Mouse (Mus musculus) kidney, embryonic 15.5 days (tissue): ENCODE measurements around the gene Ehd3. TPM values are rescaled to one million over a fixed set of nuclear protein-coding genes. Genes with fewer than 3 reads are reported as not detected.

Experiments
- ATAC-seq: fragments of 200-750 bp; cut with Nextera tagmentation; replicated peaks from 2 replicates; pipeline ENCODE4 v1.8.0; 2017; ENCODE audit warnings: moderate TSS enrichment; ENCODE audit not compliant: low FRiP score
- H3K27ac ChIP-seq: fragments of 300-500 bp; sonication (generic); 2 replicates; pipeline ENCODE4 v1.5.1; 2015; ENCODE audit warnings: mild to moderate bottlenecking, inconsistent platforms
- H3K27me3 ChIP-seq: fragments of 300-500 bp; sonication (generic); 2 replicates; pipeline ENCODE4 v1.6.1; 2015; ENCODE audit warnings: inconsistent platforms
- H3K36me3 ChIP-seq: fragments of 300-500 bp; sonication (generic); 2 replicates; pipeline ENCODE4 v1.6.1; 2015; ENCODE audit warnings: inconsistent platforms
- H3K4me1 ChIP-seq: fragments of 300-500 bp; sonication (generic); 2 replicates; pipeline ENCODE4 v1.6.1; 2015; ENCODE audit warnings: inconsistent platforms
- H3K4me2 ChIP-seq: fragments of 300-500 bp; sonication (generic); 2 replicates; pipeline ENCODE4 v1.6.1; 2015; ENCODE audit warnings: moderate library complexity, mild to moderate bottlenecking, inconsistent platforms
- H3K4me3 ChIP-seq: fragments of 300-500 bp; sonication (generic); replicated peaks from 2 replicates; pipeline ENCODE4 v1.5.1; 2015; ENCODE audit warnings: mild to moderate bottlenecking, inconsistent platforms
- H3K9ac ChIP-seq: fragments of 300-500 bp; sonication (generic); 2 replicates; pipeline ENCODE4 v1.6.1; 2015; ENCODE audit warnings: mild to moderate bottlenecking, inconsistent platforms
- H3K9me3 ChIP-seq: fragments of 300-500 bp; sonication (generic); replicated peaks from 2 replicates; pipeline ENCODE4 v1.6.1; 2016; ENCODE audit warnings: inconsistent platforms
- WGBS: fragments of 180-500 bp; shearing (Covaris S2); methylation state at CpG from one replicate; pipeline ENCODE4 v1.1.7; 2015; ENCODE audit warnings: mixed read lengths; 5-methylcytosine and 5-hydroxymethylcytosine counted together
- polyA plus RNA-seq: library from polyadenylated mRNA; unstranded; fragments of >200 nt; fragmentation: Nextera tagmentation; extraction: Ambion mirVana; gene quantifications from 2 replicates; pipeline ENCODE4 v1.2.1, GENCODE M21; 2015

Gene Ehd3
- polyA plus RNA-seq, 1 experiment from 2014 or later, result 21.3 TPM

DNA sequence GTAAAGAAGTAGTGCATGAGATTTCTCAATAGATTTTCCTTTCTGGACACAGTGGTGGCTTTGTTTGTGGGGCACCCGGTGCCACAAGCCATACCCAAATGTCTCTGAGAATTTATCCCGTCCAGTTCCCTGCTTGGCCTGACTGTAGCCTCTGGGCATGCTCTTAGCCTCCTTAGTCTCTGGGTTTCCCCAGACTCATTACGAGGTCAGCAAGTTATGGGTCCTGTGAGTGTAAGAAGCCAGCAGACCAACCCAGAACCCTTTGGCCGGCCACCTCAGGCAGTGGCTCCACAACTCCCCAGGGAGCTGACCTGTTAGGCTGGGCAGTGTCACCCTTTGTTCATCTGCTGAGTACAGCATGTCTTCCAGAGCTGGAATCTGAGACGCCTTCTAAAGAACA lies 7.6 kb downstream of the Ehd3 start:
- Histone ChIP-seq H3K9ac (no peak overlapping the region), H3K36me3 (no peaks in the 10 kb centered on the region), H3K27ac (no peak overlapping the region), H3K4me3 (no peak overlapping the region), H3K27me3 (no peaks in the 10 kb centered on the region), H3K9me3 (no peaks in the 10 kb centered on the region), H3K4me2 (no peak overlapping the region), H3K4me1 (peaks cover 10% of the 10 kb centered on the region; the same call in 1 of the 2 replicates)
- 66% methylated on average over 5 of the region's 5 CpGs for WGBS
- ATAC-seq, result no peak

DNA sequence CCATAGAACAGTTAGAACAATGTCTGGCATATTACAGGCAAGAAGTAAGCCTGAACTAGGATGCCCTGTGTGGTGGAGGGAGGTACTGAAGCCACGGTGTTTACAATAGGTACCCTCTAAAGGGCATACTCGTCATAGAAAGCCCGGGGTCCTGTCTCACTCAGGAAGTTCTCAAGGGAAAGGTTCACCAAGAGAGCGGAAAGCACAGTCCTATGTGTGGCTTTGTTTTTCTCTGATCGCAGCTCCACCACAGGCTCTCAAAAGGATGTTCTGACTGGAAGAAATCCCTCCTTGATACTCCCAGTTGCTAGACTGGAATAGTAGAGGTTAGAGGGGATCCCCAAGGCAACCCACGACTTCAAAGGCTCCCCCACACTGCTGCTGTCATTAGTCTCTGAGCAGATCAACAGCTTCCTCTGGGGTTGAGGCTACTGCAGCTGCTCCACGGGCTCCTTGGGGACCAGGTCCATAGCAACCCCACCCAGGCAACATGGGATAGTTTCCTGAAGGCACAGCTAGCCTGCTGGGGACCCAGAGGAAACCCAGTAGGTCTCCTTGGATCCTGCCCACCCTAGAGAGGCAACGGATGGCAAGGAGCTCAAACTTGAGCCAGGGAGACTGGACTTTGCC lies 9.2 kb downstream of the Ehd3 start:
- WGBS, result 71% methylated on average over 8 of the region's 8 CpGs
- Histone ChIP-seq H3K4me1 (peaks cover 10% of the 10 kb centered on the region; the same call in 1 of the 2 replicates), H3K9me3 (no peaks in the 10 kb centered on the region), H3K4me2 (no peak overlapping the region), H3K27ac (no peak overlapping the region), H3K36me3 (no peaks in the 10 kb centered on the region), H3K4me3 (no peak overlapping the region), H3K27me3 (no peaks in the 10 kb centered on the region), H3K9ac (no peak overlapping the region)
- ATAC-seq, result no peak

DNA sequence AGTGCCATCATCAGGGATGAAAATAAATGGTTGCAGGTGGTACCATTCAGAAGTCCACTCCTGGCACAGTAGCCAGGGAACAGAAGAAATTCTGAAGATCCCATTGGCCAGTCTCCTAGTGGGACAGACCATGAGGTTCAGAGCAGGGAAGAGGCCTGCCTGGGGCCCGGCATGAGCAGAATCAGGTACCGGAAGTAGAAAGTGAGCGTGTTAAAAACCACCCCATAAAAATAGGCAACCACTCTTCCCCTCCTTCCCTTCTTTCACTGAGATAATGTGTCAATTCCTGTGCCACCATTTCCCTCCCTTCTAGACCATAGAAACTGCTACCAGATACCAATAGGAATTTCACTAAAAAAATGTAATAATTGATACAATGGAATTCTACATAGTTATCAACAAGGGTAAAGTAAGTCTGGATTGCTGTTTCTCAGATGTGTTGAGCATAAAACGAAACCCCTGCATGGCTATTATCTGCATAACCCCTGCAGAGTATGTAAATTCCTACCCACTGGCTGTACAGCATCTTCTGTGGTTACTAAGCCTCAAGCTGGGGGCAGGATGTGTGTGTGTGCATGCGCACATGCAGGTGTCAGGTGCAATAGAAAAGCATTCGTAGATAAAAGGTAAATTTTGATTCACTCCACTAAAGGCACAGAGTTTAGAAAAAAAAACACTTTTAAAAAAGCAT lies 10.7 kb downstream of the Ehd3 start:
- no peak for ATAC-seq
- Histone ChIP-seq H3K36me3 (no peaks in the 10 kb centered on the region), H3K9me3 (no peaks in the 10 kb centered on the region), H3K4me2 (no peak overlapping the region), H3K27ac (no peak overlapping the region), H3K4me3 (no peak overlapping the region), H3K9ac (no peak overlapping the region), H3K4me1 (no peaks in the 10 kb centered on the region), H3K27me3 (no peaks in the 10 kb centered on the region)
- WGBS, result 90% methylated on average over 6 of the region's 6 CpGs

DNA sequence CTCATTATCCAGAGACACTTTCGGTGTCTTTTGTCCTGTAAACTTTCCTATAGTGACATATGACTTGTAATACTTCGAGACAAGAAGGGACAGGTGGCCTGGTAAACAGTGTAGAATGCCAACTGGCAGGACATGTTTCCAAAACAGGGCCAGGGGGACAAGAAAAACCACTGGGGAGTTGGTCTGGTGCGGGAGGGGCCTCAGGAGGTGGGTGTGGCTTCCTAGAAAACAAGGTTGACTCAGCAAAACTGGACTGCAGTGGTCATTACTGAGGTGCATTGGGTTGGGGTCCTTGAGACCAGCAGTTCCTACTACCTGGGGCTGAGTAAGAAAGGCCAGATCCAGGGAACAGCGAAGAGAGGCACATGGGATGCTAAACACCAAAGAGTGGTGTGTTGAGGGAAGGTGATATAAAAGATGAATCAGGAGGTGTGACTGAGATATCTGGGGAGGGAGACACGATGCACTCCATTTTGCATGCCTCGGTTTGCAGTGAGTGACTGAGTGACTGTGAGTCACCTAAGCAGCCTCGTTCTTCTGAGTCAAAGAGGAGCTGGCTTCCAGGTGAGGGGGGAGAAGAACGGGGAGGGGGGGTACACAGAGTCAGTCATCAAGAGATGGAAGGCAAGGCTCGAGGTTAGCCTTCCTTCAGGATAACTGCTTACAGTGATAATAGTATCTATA lies 13.9 kb downstream of the Ehd3 start:
- 87% methylated on average over 9 of the region's 9 CpGs for WGBS
- Histone ChIP-seq H3K4me1 (peaks cover 11% of the 10 kb centered on the region; the same call in 1 of the 2 replicates), H3K27me3 (no peaks in the 10 kb centered on the region), H3K9ac (no peak overlapping the region), H3K27ac (no peak overlapping the region), H3K4me3 (no peak overlapping the region), H3K36me3 (no peaks in the 10 kb centered on the region), H3K9me3 (no peaks in the 10 kb centered on the region), H3K4me2 (no peak overlapping the region)
- ATAC-seq, result no peak

DNA sequence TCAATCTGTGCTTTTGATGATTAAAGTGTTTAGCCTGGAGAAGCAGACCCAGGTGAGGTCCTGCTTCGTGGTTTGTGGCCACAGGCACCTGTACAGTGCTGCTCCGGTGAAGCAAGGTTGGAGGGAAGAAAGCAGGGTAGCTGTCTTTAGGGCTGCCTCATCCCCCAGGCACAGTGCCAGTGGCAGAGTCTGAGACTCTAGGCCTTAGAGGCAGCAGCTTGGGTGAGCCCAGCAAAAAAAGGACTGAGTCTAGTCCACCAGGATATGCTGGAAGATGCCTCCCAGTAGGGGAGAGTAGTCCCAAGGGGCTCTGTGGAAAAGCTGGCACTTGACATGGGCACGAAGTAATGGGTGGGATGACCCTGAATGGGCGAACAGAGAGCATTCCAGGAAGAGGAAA lies 15.0 kb downstream of the Ehd3 start:
- peaks cover 15% of the 10 kb centered on the region; the same call in 1 of the 2 replicates for H3K4me1 ChIP-seq
- H3K9me3 ChIP-seq, result no peaks in the 10 kb centered on the region
- H3K4me2 ChIP-seq, result no peak overlapping the region
- H3K27ac ChIP-seq, result no peak overlapping the region
- no peak overlapping the region for H3K9ac ChIP-seq
- H3K36me3 ChIP-seq, result no peaks in the 10 kb centered on the region
- no peaks in the 10 kb centered on the region for H3K27me3 ChIP-seq
- 78% methylated on average over 4 of the region's 4 CpGs for WGBS
- H3K4me3 ChIP-seq, result no peak overlapping the region
- ATAC-seq, result no peak

DNA sequence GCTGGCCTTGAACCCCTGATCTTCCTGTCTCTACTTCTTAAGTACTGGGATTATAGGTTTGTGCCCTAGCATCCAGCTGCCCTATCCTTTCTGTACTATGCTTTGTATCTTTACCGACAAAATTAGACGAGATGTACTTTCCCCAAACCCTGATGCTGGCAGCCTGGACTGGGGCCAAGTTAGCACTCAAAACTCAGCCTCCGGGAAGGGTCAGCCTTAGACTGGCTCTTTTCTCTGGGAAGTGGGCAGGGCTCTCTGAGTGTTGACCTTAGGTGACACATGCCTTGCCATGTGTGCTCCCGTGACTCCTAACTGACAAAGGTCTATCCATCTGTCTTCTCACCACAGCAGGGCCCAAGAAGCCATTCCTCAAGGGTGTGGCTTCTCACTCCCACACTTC lies 16.8 kb downstream of the Ehd3 start:
- WGBS, result 64% methylated on average over 4 of the region's 4 CpGs
- Histone ChIP-seq H3K4me2 (no peak overlapping the region), H3K9me3 (no peaks in the 10 kb centered on the region), H3K36me3 (no peaks in the 10 kb centered on the region), H3K4me1 (peaks cover 15% of the 10 kb centered on the region; the same call in 1 of the 2 replicates), H3K27ac (no peak overlapping the region), H3K27me3 (no peaks in the 10 kb centered on the region), H3K9ac (no peak overlapping the region), H3K4me3 (no peak overlapping the region)
- ATAC-seq, result no peak

DNA sequence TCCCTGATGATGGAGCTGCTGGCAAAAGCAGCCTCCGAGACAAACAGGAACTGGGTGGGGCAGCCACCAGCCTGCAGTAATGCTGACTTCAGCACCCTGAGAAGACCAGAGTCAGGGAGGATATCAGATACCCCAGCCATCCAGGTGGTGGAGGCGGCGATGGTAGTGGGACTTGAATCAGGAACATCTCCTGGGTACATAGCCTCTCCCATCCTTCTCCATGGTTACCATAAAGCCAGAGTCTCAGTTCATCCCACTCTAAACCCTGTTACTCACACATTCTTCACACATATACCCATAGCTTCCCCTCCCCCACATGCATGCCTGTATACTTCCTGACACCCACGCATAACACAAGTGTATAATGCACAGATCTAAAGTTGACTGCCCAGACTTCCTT lies 18.3 kb downstream of the Ehd3 start:
- ATAC-seq, result no peak

DNA sequence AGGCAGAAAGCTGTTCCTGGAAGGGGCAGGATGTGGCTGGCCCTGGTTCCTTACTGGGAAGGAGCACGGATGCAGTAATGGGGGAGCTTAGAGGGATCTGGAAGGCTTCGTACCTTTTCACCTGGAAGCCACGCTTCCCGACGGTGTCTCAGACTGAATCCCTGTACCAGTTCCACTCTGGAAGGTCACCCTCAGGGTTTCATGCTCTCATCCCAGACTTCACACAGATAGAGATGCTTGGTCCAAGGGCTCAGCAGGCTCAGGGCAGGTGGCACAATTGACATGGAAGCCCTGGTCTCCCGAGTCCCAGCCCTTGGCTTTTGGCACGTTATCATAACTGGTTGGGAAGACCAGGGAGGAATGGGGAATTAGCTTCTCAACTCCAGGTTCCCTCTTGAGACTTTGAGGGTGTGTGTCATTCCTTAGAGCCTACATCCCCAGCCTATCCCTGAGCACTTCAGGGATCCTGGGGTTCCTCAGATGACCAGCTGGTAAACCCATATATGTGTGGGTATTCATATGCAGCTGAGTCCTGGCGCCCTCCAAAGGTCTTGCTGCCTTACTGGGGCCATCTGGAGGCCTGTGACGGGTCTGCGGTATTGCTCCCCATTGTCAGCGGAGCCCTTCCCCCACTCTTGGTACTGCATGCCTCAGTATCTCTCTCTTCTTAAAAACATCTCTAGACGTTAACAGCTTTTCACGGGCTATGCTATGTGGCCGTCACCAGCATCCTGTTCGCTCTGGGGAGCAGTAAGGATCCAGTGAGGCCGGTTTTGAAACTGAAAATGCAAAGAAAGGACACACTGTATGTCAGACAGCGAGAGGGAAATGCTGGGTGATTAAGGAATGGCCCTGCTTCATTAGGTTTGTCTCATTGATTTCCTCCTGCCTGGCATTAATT lies 19.4 kb downstream of the Ehd3 start:
- no peaks in the 10 kb centered on the region for H3K27me3 ChIP-seq
- no peak for ATAC-seq
- peaks cover 15% of the 10 kb centered on the region; the same call in 1 of the 2 replicates for H3K4me1 ChIP-seq
- no peak overlapping the region for H3K4me3 ChIP-seq
- H3K36me3 ChIP-seq, result peaks cover 8% of the 10 kb centered on the region
- 76% methylated on average over 17 of the region's 17 CpGs for whole genome bisulfite sequencing
- H3K9ac ChIP-seq, result no peak overlapping the region
- H3K27ac ChIP-seq, result no peak overlapping the region
- no peaks in the 10 kb centered on the region for H3K9me3 ChIP-seq
- H3K4me2 ChIP-seq, result no peak overlapping the region

More for the DNA sequence above, 18.3 kb downstream of the Ehd3 start:
- H3K27me3 ChIP-seq, result no peaks in the 10 kb centered on the region
- no peaks in the 10 kb centered on the region for H3K9me3 ChIP-seq
- no peak overlapping the region for H3K9ac ChIP-seq
- peaks cover 2% of the 10 kb centered on the region; the same call in 1 of the 2 replicates for H3K36me3 ChIP-seq
- H3K27ac ChIP-seq, result no peak overlapping the region
- peaks cover 15% of the 10 kb centered on the region; the same call in 1 of the 2 replicates for H3K4me1 ChIP-seq
- no peak overlapping the region for H3K4me2 ChIP-seq
- H3K4me3 ChIP-seq, result no peak overlapping the region
- WGBS, result 71% methylated on average over 4 of the region's 4 CpGs

DNA sequence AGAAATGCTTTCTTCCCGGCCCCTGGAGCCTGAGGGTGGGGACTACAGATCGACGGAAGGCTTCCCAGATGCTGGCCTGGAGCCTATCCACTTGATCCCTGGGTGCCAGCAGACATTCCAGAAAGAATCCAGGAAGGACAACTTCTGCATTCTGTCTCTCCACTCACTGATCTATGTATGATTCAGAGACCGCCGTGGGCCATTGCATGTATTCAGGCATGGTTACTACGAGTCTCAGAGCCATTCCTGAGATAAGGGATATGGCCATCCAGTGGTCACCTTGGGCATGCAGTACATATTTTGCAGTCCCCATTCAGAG lies 20.0 kb downstream of the Ehd3 start:
- peaks cover 8% of the 10 kb centered on the region for H3K36me3 ChIP-seq
- no peak for ATAC-seq

DNA sequence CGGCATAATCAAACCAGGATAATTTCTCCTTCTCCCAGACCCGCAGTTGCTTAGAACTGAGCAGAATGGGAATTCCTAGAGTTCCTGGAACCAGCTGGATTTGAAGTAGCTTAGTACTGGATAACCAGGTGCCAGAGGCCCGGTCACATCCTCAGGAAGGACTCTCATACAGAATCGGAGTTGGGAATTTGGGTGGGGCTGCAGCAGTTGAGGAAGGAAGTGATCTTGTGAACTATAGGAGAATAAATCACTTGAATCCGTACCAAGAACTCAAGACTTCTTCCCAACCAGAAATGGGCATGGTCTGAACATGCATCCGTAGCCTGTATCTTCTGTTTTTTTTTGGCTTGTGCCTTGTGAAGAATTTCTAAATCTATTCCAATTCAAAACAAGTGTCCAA lies 22.2 kb downstream of the Ehd3 start:
- Histone ChIP-seq H3K27me3 (no peaks in the 10 kb centered on the region), H3K4me3 (no peak overlapping the region), H3K9ac (no peak overlapping the region), H3K4me1 (peaks cover 15% of the 10 kb centered on the region; the same call in 1 of the 2 replicates), H3K9me3 (no peaks in the 10 kb centered on the region), H3K27ac (no peak overlapping the region), H3K4me2 (no peak overlapping the region), H3K36me3 (peaks cover 13% of the 10 kb centered on the region)
- 78% methylated on average over 6 of the region's 6 CpGs for WGBS
- no peak for ATAC-seq

More for the DNA sequence above, 20.0 kb downstream of the Ehd3 start:
- no peak overlapping the region for H3K9ac ChIP-seq
- no peak overlapping the region for H3K4me3 ChIP-seq
- no peaks in the 10 kb centered on the region for H3K9me3 ChIP-seq
- H3K27ac ChIP-seq, result no peak overlapping the region
- no peak overlapping the region for H3K4me2 ChIP-seq
- peaks cover 15% of the 10 kb centered on the region; the same call in 1 of the 2 replicates for H3K4me1 ChIP-seq
- WGBS, result 74% methylated on average over 6 of the region's 6 CpGs
- H3K27me3 ChIP-seq, result no peaks in the 10 kb centered on the region

DNA sequence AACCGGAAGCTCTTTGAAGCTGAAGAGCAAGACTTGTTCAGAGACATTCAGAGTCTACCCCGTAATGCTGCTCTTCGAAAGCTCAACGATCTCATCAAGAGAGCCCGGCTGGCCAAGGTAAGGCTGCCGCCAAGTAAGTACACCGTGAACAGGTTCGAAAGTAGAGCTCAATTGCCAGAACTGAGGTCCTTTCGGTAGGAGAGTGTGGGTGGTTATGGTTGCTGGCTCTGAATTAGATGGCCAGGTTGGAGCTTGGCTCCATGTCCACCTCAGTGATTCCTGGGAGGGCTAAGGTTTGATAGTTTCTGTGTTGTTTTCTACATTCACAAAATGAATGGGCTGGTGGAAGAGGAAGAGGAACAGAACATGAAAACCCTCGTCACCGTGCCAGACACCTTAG lies 23.5 kb downstream of the Ehd3 start:
- Histone ChIP-seq H3K9me3 (no peaks in the 10 kb centered on the region), H3K27me3 (no peaks in the 10 kb centered on the region), H3K27ac (no peak overlapping the region), H3K9ac (no peak overlapping the region), H3K4me1 (0 out of 2 replicates have a peak, but pooled peaks cover 5% of the 10 kb centered on the region), H3K4me3 (no peak overlapping the region), H3K4me2 (no peak overlapping the region), H3K36me3 (peaks cover 13% of the 10 kb centered on the region)
- 94% methylated on average over 11 of the region's 11 CpGs for WGBS
- no peak for ATAC-seq
